ENCODE assay signal across 15 mouse cellular contexts in the genomic region with DNA sequence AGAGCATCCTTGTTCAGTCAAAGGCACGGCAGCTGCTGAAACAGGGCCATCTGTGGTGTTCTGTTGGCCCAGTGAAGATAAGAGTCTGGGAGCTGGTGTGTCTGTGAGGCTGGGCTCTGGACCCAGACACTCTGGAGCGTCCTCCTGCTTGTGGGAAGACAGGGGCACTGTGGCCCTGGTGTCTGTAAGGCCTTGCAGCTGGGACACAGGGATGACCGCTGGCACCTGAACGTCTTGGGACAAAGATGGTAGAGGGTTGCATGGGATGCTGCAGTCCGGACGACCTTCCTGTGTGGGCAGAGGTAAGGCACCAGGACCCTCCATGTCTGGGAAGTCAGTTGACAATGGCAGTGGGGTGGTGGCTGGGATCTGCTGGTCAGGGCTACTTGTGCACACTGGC.
"Had no signal": no experiment of that assay in that cellular context is flagged by ENCODE, and none has a peak within 500 bp of the region (broad histone marks: within the 10 kb centered on the region; RNA-seq: fewer than 3 reads in every experiment).

No protein-coding gene starts in this region.

- H3K27me3 ChIP-seq: liver, embryonic 13.5 days; midbrain, embryonic 12.5 days; stomach, embryonic 15.5 days had no signal

- ATAC-seq: midbrain, embryonic 16.5 days had no signal

- DNase-seq: kidney, adult 18-20 months; kidney, adult 9 months; kidney, postnatal 14 days; layer of hippocampus, postnatal 36 days; liver, embryonic 13.5 days; lung, adult 2 months; lung, postnatal 14 days; lung, postnatal 4 days; spleen, adult 18-20 months; thymus, adult 18-20 months; thymus, postnatal 36 days had no signal

- H3K9ac ChIP-seq: liver, embryonic 13.5 days; midbrain, embryonic 12.5 days; stomach, embryonic 15.5 days had no signal

- H3K9me3 ChIP-seq: liver, embryonic 13.5 days; midbrain, embryonic 12.5 days; stomach, embryonic 15.5 days had no signal

- H3K27ac ChIP-seq: left cerebral cortex, adult 2 months; liver, embryonic 13.5 days; midbrain, embryonic 12.5 days; stomach, embryonic 15.5 days had no signal

- H3K4me3 ChIP-seq: left cerebral cortex, adult 2 months; liver, embryonic 13.5 days; midbrain, embryonic 12.5 days; stomach, embryonic 15.5 days had no signal

- H3K4me2 ChIP-seq: liver, embryonic 13.5 days; midbrain, embryonic 12.5 days; stomach, embryonic 15.5 days had no signal
